Mouse (Mus musculus) right cerebral cortex, adult 2 months (tissue): ENCODE measurements at regions not wholly inside any gene's neighbourhood (a gene's known extent, or its start where the extent isn't known, plus 50 kb on each side); places are given as distances from the start of the nearest gene placed in this dataset.

ENCODE experiments used
- DNase-seq, 2 experiments: peaks; one replicate each; pipeline ENCODE4 v3.0.0; 2021 to 2022; ENCODE audit warnings: low spot score in 2 of 2

DNA sequence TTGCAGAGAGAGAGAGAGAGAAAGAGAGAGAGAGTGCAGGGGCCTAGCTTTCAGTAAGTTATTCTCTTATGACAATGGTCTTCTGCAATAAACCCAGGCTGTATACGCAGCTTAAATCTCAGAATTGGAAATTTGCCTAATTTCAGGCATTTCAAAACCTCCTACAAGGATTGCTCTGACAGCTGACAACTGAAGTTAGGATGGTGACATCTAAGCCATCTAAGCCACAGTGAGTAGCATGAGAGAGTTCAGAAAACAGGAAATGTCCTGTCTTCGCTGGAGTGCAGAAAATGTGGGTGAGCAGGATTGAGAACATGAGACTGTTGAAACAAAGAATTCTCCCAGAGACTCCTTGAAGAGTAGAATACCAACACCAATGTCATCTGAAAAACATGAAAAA lies 56.8 kb downstream of the Fam110c start:
- no peak for DNase-seq

DNA sequence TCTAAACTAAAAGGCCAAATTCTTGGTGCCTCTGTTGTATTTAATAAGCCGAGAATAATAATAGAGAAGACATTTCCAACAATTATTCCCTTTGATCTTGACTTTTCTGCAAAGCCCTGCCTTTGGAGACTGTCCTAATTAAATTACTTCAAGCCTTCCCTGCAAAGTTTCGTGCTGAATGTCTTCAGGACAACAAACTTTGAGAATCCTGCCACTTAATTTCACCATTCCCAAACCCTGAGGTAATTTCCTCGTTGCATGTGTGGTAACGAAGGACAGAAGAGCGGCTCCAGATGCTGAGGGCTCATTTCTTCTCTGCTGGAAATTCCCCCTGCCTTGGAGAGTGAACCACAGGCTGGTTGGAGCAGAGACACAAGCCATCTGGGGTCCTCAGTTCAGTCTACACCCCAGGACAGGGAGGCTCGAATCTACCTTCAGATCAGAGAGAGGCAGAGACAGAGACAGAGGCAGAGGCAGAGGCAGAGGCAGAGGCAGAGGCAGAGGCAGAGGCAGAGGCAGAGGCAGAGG lies 60.9 kb downstream of the Fam110c start:
- DNase-seq = no peak

DNA sequence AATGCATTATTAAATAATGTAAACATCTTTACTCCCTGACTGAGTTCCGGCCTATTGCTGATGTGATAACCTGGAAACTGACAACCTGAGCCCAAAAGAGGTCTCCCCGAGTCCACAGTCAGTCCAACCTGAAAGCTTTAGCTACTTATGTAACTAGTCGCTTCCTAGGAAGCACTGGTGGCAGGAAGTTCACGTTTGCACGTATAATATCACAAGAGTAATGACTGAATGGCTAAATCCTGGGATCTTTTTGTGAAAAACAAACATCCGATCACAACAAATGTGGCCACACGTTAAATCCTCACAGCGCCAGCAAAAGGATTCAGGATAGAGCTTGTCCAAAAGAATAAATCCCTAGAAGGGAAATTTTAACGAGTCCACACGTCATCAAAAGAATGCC lies 62.7 kb downstream of the Fam110c start:
- no peak for DNase-seq

DNA sequence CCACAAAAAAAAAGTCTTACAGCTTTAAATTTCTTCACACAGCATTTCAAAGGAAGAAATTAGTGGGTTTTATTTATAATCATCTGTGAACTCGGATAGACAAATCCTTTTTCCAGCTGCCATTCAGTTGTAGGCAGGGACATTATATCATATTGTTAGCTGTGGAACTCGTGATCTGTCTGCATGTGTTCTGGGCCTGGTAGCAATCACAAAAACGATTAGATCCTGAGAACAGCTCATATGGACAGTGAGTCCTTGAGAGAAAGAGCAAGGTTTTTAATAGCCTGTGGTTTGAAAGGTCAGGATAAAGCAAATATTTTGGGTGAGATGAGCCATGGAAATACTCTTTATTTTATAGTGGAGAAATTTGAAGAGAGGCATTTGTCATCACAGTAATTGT lies 63.2 kb downstream of the Fam110c start:
- no peak for DNase-seq

DNA sequence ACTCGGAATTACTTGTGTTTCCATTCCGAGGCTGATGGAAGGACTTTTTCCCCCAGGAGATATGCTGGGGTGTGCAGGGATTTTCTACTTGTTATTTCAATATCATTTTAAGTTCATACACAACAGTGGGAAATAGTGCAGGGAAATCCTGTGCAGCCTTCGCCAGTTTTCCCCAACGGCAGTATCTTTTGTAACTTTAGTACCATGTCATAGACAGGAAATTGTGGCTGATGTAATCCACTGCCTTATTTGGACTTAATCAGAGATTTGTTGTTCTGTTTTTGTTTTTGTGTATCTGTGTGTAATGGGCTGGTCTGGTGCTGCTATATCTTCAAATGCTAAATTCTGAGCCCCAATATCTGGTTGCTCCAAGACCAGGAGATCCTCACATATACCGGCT lies 63.8 kb downstream of the Fam110c start:
- DNase-seq = no peak

DNA sequence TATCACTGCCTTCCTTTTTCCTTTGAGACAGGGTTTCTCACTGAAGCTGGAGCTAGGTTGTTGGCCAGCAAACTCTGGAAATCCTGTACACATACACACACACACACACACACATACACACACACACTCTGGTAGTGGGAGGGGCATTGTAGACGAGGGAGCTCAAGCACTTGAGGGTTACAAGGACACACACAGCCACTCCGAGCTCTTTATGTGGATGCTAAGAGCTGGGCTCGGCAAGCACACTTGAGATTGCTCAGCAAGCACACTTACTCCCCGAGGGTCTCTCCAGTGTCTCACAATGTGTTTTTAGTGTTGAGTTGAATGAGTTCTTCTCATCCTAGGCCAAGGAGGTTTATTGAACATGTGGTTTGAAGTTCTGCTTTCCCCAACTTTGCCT lies 66.2 kb downstream of the Fam110c start:
- no peak for DNase-seq

DNA sequence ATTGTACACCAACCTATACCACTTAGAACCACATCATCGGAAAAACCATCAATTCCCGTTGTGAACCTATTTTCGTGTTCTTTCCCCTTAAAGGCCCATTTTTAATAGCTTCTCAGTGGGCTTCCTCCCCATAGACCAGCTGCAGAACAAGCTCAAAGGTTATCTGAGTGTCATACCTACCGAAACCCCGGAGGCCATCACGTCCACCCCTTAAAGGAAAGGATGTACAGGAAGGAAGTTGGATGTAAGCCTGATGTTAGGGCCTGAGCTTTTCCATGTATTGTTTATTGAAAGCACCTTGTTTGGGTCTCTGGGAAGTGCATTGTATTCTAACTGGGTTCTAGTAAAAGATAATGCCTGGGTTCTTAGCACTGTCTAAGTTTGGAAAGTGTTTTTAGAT lies 69.6 kb downstream of the Fam110c start:
- DNase-seq = no peak

DNA sequence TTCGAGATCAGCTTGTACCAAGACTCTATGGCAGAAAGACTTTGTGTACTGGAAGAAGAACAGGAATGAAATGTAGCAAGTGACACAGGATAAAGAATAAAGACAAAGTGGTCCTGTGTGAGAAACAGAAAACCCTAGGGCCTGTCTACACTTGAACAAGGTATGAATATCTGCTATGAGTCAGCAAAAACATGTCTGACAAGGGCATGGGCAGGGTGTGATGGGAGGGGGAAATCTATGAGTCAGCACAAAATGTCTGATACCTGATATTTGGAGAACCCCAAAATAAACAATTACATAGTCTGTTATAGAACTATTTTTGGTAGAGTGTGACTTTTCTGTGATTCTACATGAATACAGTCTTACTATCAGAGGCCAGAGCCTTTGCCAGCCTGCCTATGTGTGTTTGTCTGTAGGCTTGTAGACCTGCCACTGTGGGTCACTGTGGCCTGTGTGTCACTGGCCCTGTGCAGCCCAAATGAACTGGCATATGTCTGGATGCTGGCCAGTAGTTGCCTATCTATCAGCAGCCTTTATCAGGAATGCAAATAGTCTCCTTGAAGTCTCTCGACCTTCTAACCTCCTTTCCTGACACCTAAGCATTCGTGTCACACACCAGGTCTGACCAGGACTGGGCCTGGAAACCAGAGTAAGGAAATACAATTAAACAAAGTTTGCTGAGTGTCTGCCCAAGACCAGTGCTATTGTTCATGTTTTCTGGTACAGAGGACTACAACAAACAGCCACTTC lies 71.5 kb downstream of the Fam110c start:
- no peak for DNase-seq

DNA sequence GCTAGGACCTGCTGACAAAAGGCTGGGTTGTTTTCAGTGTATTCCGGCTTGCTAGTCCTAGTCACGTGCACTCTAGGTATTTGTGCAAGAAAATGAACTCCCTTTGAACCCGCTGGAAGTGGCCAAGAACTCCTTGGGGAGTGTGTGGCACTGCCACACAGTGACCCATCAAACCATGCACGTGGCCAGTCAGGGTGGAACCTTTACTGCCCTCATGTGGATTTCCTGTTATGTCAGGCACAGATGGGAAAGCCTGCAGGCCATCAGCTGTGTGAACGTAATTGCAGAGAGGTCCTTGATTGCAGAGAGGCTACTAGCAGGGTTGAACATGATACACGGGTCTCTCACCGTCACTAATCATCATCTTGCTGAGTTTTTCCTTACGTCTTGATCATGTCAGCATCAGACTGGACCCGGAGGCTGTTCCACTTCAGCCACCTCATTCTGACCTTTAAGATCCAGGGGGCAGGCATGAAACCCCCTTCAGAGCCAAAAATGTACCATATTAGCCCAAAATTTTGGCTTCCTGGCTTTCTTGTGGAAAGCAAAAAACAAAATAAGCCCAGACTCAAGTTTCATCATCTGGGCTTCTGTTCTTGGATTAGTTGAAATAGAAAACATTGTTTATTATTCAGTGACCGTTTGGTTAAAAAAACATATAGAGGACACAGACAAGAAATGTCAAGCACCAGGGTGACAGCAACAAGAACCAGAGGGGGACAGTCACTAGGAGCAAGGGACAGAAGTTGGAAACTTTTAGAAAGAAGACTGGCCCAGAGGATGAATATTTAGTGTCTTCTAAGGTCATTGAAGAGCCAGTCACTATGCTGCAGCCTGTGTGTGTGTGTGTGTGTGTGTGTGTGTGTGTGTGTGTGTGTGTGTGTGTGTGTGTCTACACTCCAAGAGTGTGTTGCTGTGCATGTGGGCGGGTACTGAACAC lies 75.0 kb downstream of the Fam110c start:
- no peak for DNase-seq

DNA sequence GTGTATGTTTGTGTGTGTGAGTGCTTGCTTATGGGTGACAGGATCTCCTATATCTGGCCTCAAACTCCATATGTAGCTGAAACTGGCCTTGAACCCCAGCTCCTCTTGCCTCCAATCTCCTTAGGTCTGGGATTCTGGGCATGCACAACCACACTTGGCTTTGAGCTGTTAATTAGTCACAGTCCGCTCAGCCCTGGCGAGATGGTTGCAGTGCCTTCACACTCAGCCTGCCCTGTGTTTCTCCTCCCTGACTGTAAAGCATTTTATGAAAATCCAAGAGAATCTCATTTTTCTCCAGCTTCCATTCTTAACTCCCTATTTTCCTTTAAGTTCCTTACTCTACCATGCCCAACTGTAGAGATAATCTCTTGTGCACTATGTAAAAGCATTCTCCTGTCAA lies 80.1 kb downstream of the Fam110c start:
- DNase-seq = no peak

DNA sequence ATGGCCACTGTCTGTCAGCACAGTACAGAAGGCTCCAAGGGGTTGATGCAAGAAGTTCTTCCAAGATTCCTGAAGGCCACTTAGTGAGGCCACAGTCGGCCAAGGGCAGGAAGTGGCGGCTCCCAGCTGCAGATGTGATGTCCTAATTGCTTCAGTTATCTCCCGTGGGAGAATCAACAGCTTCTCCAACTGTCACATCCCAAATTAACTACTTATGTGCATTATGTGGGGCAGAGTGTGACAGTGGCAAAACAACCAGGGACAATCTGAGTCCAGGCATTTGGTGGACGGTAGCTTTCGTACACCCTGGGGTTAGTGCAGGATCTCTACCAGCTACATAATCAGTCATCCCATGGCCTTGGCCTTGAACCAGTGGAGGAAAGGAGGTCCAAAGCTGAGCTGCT lies 80.9 kb downstream of the Fam110c start:
- no peak for DNase-seq

DNA sequence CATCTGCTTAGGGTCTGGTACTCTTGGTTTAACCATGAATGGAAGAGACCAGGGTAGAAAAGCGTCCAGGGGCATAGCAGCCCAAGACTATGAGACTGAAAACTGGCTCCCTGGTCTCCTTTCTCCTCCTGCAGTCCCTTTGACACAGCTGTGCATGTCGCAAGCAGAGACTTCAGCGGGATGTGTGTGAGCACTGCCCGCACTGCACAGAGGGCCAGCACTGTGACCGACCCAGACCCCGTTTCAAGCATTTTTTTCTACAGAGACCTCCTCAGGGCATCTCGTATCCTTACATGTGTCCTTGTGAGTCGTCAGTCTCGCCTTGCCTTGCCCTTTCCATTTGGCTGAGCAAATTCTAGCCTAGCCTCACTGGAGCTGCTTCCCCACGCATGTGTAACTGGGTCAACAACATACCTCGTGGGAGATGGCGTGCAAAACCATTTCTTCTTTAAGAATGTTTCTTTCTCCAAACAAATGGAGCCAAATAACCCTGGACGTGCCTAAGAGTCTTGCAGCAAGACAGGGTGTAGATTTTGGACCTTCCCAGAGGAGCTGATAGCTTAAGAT lies 82.6 kb downstream of the Fam110c start:
- no peak for DNase-seq

DNA sequence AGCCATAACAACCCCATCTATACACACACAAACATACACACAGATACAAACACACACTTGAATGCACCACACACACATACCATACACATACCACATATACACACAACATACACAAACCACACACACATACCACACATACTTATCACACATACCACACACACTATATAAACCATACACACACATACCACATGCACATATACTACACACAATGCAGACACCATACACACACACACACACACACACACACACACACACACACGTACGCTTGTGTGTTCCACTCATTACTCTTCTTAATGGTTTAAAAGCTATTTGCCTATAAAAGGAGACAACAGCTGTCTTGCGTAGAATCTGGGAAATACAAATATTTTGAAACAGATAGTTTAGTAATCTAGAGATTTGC lies 83.1 kb upstream of the Gm6993 start:
- DNase-seq = no peak

DNA sequence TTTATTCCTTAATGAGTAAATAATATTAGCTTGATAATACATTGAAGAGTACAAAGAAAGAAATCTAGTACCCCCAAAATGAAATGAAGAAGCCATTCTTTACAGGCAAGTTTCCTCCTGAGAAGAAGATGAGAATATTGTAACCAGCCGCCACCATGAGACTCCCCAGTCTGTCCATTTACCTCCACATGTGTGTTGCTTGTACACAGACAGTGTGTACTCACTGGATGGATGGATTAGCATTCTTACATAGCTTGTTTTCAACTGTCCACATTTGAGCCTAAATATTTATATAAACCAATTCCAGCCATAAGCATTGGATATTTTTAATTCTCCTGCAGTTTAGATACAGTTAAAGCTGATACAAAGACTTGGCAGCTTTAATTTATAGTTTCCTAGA lies 82.7 kb upstream of the Gm6993 start:
- DNase-seq = no peak

DNA sequence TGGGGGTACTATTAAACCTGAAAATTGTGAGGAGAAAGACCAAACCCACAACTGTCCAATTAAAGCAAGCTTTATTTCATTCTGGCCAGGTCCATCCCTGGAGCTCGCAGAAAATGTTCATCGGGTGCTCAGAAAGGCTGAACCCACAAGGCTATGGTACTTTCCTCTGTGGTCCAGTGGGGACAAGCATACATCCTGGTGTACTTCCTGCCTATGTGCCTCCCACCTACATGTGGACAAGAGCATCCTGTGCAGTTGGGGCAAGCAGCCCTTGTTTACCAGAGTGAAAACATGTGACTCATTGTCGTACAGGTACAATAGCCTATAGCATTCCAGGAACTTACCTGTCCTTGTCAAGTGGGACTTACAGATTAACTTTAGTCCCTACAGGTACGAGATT lies 81.7 kb upstream of the Gm6993 start:
- DNase-seq = no peak

DNA sequence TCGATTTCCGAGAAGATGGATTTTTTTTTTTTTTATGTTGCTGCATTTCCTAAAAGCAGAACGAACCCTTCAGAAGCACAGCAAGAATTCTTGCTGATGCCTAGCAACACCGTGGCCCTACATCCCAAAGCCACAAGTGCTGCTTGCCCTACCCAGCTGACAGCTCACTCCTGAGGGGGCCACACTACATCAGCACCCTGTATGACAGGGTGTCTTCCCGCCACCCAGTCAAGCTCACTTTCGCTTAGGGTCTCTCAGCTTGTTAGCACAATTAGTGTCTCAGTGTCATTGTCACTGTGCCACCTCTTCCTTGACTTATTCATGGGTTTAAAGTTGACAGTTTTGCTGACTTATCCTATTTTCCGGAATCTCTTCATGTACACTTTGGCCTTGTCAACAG lies 81.2 kb upstream of the Gm6993 start:
- no peak for DNase-seq

DNA sequence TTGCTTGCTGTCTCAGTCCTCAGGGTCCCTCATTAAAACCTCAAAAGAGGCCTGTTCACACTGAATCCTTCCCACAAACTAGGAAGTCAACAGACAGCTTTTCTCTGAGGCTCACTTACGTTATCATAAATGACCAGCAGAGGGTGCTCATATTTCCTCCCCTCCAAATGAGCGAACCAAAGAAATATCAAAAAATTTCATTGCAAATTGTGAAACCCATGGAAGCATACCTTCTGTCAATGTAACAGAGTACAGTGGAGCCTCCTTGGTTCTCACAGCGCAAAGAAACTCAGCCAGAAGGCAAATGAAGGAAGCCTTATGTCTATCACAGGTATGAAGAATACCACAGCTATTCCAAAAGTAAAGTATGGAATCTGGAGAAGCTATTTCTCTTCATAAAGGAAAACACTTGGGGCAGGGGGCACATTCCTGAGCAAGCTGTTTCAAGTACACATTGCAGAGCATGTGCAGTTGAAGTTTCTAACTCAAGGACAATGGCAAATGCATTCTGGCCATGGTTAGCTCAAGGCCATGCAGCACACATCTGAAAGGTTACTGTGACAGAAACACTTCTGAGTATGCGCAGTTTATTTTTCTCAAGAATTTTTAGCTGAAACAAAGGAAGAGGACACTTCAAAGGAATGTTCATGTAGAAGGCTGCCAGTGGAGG lies 72.2 kb upstream of the Gm6993 start:
- DNase-seq = peak; percentile 52 to 59

DNA sequence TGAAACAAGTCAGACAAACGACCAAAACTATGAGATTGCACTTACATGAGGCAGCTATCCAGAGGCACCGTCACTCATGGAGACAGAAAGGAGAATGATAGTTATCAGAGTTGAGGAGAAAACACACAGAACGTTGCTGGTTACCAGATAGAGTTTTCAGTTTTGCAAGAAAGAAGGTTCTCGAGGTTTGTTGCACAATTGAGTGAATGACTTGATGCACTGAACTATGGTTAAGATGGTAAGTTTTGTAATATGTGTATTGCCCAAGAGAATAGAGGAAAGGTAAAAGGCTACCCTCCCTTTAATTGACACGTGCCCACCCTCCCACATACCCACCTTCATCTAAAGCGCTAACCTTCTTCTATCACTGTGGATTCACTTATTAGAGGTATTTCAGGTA lies 70.5 kb upstream of the Gm6993 start:
- DNase-seq = no peak

DNA sequence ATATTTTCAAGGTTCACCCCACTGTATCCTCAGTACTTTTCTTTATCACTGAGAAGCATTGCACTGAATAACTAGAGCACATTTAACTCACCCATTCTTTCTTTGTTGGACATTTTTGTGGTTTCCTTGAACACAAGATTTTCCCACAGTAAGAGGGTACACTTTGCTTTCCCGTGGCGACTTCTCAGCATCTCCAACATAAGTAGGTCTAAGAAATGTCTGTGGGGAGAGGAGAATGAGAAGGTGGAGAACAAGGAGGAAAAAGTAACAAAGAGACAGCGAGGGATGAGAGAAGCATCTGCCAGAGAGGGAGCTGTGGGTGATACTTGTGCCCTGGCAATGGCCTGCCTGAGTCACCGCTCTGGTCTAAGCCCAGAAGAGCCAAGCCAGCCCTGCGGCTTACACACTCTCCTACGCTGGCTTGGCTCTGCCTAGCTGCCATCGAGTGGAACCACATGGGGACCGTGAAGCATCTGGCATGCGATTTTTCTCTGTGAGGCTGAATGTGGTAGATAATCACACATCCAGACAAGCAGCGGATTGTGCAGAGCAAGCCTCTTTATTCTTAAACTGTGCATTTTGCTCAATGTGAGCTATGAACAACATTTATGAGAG lies 69.9 kb upstream of the Gm6993 start:
- peak; percentile 81 to 82 for DNase-seq

DNA sequence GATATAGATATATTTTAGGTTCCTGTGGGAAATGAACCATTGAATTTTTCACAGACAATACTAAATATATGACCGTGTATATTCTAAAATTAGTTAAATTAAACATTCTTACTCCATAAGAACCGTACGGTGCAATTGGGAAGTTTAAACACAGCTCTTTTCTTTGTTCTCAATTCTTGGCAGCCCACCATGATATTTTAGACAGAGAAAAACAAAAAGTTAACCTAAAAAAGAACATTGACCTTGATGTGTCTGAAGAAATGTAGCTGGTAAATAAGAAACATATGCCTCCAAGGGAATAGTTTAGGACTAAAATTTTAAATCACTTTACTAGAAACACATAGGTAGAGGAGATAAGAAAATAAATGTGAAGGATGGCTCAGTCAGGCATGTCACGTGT lies 68.6 kb upstream of the Gm6993 start:
- no peak for DNase-seq

DNA sequence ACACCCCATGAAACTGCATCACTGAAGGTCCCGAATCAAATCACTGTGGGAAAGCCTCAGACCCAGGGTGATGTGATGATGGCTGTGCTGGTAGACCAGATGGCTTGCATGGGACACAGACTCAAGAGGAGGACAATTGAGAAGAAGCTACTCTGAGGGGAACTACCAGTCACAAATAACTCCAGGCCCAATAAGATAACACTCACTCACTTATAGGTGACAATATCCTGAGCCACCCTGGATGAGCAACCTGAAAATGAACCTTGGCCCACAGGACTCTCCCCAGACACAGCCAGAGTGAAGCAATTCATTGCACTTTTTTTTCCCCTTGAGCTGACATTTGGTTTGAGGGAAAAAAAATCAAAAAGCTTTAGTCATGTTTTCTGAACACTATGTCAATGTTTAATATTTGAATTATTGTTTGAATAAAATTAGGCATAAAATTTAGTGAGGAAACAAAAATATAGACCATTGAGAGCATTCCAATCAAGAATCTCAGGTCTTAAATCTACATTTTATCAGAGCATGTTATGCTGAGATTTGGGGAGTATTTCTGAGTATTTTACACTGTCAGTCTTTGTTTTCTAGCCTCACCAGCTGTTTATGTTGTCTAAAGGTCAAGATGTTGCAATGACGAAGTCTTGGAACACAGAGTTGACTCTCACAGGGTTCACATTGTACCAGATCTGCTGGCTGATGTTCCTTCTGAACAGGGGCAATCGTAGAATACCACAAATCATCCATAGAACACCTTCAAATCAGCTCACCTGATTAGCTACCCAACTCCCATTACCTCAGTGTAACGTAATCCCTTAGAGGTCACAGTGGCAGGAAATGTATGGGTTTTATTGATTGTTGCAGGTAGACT lies 67.9 kb upstream of the Gm6993 start:
- no peak for DNase-seq
